Mouse (Mus musculus) forebrain, embryonic 12.5 days (tissue): ENCODE results near the gene Hsd17b3. TPM values are rescaled to one million over a fixed set of nuclear protein-coding genes. Genes with fewer than 3 reads are reported as not detected.
A peak's percentile ranks its signal among the peaks of the same experiment; 100 is the strongest.
"Not testable (repeated sequence)": the region's sequence is repeated elsewhere in the genome, so short reads cannot be mapped to it uniquely, and the experiment has no call there.

Experiments
- ATAC-seq: fragments of 200-750 bp; cut with Nextera tagmentation; 2 replicates; pipeline ENCODE4 v1.8.0; 2017; ENCODE audit warnings: moderate TSS enrichment; ENCODE audit not compliant: low FRiP score
- H3K27ac ChIP-seq: fragments of 300-500 bp; sonication (generic); 2 replicates; pipeline ENCODE4 v1.5.1; 2016; ENCODE audit warnings: mild to moderate bottlenecking
- H3K27me3 ChIP-seq: fragments of 300-500 bp; sonication (generic); 2 replicates; pipeline ENCODE4 v1.6.1; 2016; ENCODE audit warnings: mild to moderate bottlenecking
- H3K36me3 ChIP-seq: fragments of 300-500 bp; sonication (generic); replicated peaks from 2 replicates; pipeline ENCODE4 v1.6.1; 2016; ENCODE audit warnings: mild to moderate bottlenecking
- H3K4me1 ChIP-seq: fragments of 300-500 bp; sonication (generic); 2 replicates; pipeline ENCODE4 v1.6.1; 2016
- H3K4me2 ChIP-seq: fragments of 300-500 bp; sonication (generic); 2 replicates; pipeline ENCODE4 v1.6.1; 2016; ENCODE audit warnings: mild to moderate bottlenecking, moderate library complexity
- H3K4me3 ChIP-seq: fragments of 300-500 bp; sonication (generic); replicated peaks from 2 replicates; pipeline ENCODE4 v1.5.1; 2016; ENCODE audit warnings: mild to moderate bottlenecking
- H3K9ac ChIP-seq: fragments of 300-500 bp; sonication (generic); 2 replicates; pipeline ENCODE4 v1.6.1; 2016; ENCODE audit warnings: mild to moderate bottlenecking
- H3K9me3 ChIP-seq: fragments of 300-500 bp; sonication (generic); 2 replicates; pipeline ENCODE4 v1.6.1; 2016
- WGBS: fragments of 180-500 bp; shearing (Covaris S2); methylation state at CpG from one replicate; pipeline ENCODE4 v1.1.7; 2016; 5-methylcytosine and 5-hydroxymethylcytosine counted together
- polyA plus RNA-seq: library from polyadenylated mRNA; unstranded; fragments of >200 nt; fragmentation: Nextera tagmentation; extraction: Ambion mirVana; gene quantifications from 2 replicates; pipeline ENCODE4 v1.2.1, GENCODE M21; 2016

Gene Hsd17b3
- polyA plus RNA-seq, 1 experiment from 2014 or later, result not detected

DNA sequence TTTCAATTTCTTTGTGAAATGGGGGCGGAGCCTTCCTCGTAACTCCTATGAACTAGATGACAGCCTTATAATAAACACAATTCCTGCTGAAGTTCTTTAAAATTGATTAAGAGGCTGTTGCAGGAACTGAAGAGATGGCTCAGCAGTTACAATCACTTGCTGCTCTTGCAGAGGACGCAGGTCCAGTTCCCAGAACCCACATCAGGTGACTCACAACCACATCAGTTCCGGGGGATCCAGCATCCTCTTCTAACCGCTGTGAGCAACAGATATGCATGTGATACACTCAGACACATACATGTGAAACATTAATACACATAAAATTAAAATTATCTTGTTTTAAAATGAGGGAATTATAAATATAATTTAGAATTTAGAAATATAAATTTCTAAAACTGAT, 11.4 kb downstream of the Hsd17b3 start:
- Histone ChIP-seq H3K4me2 (no peak overlapping the region), H3K27me3 (0 out of 2 replicates have a peak, but pooled peaks cover 3% of the 10 kb centered on the region), H3K4me1 (peaks cover 23% of the 10 kb centered on the region), H3K27ac (no peak overlapping the region), H3K9ac (no peak overlapping the region), H3K4me3 (no peak overlapping the region), H3K36me3 (no peaks in the 10 kb centered on the region), H3K9me3 (no peaks in the 10 kb centered on the region)
- no peak for ATAC-seq
- WGBS, result 85% methylated on average over 5 of the region's 5 CpGs

DNA sequence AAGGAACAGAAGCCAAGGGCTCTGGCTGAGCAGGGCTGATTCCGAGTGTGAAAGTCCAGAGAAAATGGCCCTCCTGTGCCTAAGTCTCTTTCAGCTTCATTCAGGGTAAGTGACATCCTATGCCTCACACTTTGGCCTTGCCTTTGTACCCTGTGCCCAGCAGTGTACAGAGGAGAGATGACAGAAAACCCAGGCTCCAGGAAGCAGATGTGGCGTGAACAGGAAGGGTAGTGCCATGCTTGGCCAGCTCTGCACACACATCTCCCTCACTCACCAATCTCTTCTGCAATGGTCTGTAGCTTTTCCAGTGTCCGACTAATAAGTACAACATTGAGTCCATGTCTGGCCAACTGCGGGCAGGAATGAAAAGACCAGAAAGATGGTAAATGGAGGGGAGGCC, 13.0 kb downstream of the Hsd17b3 start:
- Histone ChIP-seq H3K9me3 (no peaks in the 10 kb centered on the region), H3K4me3 (no peak overlapping the region), H3K36me3 (no peaks in the 10 kb centered on the region), H3K9ac (no peak overlapping the region), H3K4me1 (peaks cover 8% of the 10 kb centered on the region), H3K27ac (no peak overlapping the region), H3K27me3 (0 out of 2 replicates have a peak, but pooled peaks cover 3% of the 10 kb centered on the region), H3K4me2 (no peak overlapping the region)
- no peak for ATAC-seq
- WGBS, result 84% methylated on average over 4 of the region's 4 CpGs

DNA sequence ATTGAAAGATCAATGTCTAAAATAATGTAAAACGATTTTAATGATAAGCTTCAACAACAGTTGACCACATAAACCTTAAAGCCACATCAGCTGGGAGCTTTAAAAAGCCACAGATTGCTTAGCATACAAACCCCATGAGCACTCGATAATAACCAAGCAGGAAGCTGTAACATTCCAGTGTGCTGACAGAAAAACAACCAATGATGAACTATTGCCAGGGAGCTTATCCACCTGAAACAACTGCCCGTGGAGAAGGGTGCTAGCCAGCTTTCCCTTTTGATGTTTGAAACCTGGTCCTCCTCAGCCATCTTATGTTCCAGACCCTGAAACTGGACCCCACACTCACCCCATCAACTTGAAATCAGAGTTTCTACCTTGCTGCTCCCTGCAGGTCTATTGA, 22.4 kb downstream of the Hsd17b3 start:
- Histone ChIP-seq H3K4me2 (no peak overlapping the region), H3K27ac (no peak overlapping the region), H3K9ac (no peak overlapping the region), H3K4me3 (no peak overlapping the region), H3K36me3 (no peaks in the 10 kb centered on the region), H3K27me3 (no peaks in the 10 kb centered on the region), H3K9me3 (no peaks in the 10 kb centered on the region), H3K4me1 (no peaks in the 10 kb centered on the region)
- WGBS, result 67% methylated on average over 3 of the region's 3 CpGs
- ATAC-seq, result no peak

DNA sequence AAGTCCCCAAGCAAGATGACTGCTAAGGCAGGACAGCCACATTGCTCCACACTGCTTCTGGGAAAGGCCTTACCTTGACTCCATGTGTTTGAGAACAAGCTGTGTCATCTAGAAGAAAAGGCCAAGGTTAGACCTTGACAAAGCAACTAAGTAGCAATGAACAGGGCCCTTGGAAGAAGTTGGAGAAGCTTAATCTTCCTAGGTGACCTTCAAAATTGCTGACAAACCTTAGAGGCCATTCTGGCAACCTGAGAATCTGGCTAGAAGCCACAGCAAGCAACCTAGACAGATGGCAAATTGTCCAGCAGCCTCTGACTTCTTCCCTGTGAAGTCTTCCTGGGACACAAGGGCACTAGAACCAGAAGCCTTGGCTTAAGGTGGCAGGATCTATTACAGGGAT, 24.8 kb downstream of the Hsd17b3 start:
- H3K36me3 ChIP-seq, result no peaks in the 10 kb centered on the region
- H3K9ac ChIP-seq, result no peak overlapping the region
- ATAC-seq, result no peak
- H3K27ac ChIP-seq, result no peak overlapping the region
- no peaks in the 10 kb centered on the region for H3K27me3 ChIP-seq
- H3K4me1 ChIP-seq, result no peaks in the 10 kb centered on the region
- no peak overlapping the region for H3K4me2 ChIP-seq
- no peak overlapping the region for H3K4me3 ChIP-seq
- H3K9me3 ChIP-seq, result no peaks in the 10 kb centered on the region

DNA sequence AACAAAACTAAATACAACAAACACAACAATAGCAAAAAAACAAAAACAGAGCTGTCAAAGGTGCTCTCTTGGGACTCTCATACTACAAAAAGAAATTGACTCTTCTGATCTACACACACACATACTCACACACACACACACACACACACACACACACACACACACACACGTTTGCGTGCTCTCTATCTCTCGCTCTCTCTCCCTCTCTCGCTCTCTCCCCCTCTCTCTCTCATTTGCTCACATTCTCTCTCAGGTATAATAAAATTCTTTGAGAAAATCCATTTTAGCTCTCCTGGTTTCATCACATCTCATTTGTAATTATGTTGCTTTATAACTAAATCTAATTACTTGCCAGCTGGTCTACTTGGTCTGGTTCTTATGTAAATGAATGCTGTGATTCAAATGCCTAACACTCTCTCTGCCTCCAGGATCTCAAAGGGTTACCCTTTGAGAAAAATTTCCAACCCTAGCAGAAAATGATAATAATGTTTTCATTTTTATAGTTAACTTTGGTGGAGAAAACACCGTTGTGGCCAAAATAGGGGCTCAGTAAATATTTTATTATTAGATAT, 28.0 kb downstream of the Hsd17b3 start:
- Histone ChIP-seq H3K36me3 (no peaks in the 10 kb centered on the region), H3K4me3 (no peak overlapping the region), H3K27ac (no peak overlapping the region), H3K27me3 (no peaks in the 10 kb centered on the region), H3K9me3 (no peaks in the 10 kb centered on the region), H3K4me1 (no peaks in the 10 kb centered on the region), H3K4me2 (no peak overlapping the region), H3K9ac (no peak overlapping the region)
- WGBS, result 88% methylated on average over 5 of the region's 5 CpGs
- ATAC-seq, result no peak

DNA sequence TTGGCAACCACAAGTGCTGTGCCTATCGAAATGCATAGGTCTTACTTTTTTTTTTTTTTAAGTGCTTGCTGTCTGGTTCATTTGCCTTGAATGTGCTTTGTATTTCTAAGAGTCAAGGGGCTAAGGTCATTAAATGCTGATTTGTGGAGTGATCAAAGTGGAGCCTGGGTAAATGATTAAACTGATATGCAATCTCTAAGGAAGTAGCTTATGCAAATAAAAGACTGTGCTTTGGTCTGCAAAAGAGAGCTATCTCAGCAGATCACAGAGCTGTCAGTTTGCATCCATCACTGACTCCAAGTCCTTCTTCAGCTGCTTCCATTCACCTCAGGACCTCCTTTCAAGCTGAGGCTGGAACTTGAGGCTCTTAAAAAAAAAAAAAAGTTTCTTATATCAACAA, 35.1 kb downstream of the Hsd17b3 start:
- H3K36me3 ChIP-seq, result no peaks in the 10 kb centered on the region
- no peaks in the 10 kb centered on the region for H3K9me3 ChIP-seq
- H3K9ac ChIP-seq, result no peak overlapping the region
- no peak overlapping the region for H3K27ac ChIP-seq
- H3K27me3 ChIP-seq, result no peaks in the 10 kb centered on the region
- no peak for ATAC-seq
- no peaks in the 10 kb centered on the region for H3K4me1 ChIP-seq
- no peak overlapping the region for H3K4me3 ChIP-seq
- no peak overlapping the region for H3K4me2 ChIP-seq
- WGBS, result 56% methylated on average over 1 of the region's 1 CpGs

DNA sequence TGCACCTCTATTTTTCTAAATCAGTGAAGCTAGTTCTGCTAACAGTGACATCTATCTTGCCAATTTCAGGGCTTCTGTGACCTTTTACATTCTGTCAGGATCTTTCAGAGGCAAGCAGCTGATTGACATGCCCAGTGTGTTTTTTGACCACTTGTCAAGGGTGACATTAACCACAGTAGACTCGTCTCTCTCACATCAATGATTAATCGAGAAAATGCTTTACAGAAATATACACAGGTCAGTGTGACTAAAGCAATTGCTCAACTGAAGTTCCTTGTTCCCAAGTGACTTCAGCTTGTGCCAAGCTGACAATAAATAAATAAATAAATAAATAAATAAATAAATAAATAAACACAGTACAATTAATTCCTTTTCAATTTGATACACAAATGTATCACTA, 36.7 kb downstream of the Hsd17b3 start:
- not testable (repeated sequence) for H3K27me3 ChIP-seq, H3K4me2 ChIP-seq, H3K36me3 ChIP-seq, H3K27ac ChIP-seq, H3K4me1 ChIP-seq, H3K9ac ChIP-seq, H3K4me3 ChIP-seq, ATAC-seq, H3K9me3 ChIP-seq
- WGBS, result 93% methylated on average over 2 of the region's 2 CpGs

DNA sequence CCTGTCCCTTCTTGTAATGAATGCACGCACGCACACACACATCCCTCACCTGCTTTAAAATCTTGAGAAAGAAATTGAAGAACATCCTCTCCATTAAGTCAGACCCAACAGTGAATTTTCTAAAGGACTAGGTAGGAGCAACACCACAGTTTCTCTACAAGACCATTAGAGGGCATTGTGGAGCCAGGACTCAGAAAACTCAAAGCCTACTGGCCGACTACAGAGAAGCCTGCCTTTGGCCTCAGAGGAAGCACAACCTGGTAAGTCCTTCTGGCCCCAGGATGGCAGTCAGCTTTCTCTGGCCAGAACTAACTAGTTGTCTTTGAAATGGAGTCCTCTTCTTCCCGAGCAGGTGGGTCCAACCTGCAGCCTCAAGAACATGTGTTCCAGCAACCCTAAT, 38.1 kb downstream of the Hsd17b3 start:
- 63% methylated on average over 4 of the region's 4 CpGs for WGBS
- no peak for ATAC-seq
- Histone ChIP-seq H3K27ac (no peak overlapping the region), H3K36me3 (no peaks in the 10 kb centered on the region), H3K4me2 (no peak overlapping the region), H3K9ac (no peak overlapping the region), H3K4me1 (no peaks in the 10 kb centered on the region), H3K27me3 (no peaks in the 10 kb centered on the region), H3K4me3 (no peak overlapping the region), H3K9me3 (no peaks in the 10 kb centered on the region)

DNA sequence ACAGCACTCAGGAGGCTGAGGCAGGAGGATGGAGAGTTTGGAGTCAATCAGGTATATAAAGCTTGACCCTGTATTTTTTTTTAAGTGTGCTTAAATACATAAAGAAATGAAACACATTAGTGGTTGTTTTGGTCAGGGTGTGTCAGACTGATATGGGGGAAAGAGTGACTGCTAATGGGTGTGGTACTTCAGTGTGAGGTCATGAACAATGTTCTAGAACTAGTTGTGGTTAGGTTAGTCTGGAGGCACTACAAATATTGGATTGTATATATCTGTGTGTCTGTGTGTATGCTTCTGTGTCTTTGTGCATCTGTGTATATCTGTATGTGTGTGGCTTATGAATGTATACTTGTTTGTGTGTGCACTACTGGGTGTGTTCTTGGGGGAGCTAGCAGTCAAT, 39.5 kb downstream of the Hsd17b3 start:
- Histone ChIP-seq H3K9ac (no peak overlapping the region), H3K36me3 (no peaks in the 10 kb centered on the region), H3K4me1 (no peaks in the 10 kb centered on the region), H3K4me2 (no peak overlapping the region), H3K27me3 (no peaks in the 10 kb centered on the region), H3K27ac (no peak overlapping the region), H3K4me3 (no peak overlapping the region), H3K9me3 (no peaks in the 10 kb centered on the region)
- ATAC-seq, result no peak

DNA sequence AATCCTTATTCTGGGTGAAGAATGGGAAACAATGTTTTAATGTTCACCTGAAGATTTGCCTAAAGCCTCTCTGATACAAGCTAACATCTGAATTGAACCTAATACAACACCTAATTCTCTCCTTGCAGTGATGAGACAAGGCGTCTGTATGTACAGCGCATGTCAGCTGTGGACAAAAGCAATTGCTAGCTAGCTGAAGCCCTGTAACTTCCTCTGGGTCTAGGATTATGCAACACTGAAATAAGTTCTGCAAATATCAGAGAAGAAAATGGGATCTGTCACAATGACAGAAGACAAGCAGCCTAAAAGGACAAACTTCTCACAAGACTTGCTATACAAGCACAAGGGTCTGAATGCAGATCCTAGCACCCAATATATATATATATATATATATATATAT, 40.6 kb downstream of the Hsd17b3 start:
- no peak for ATAC-seq
- no peak overlapping the region for H3K4me2 ChIP-seq
- no peaks in the 10 kb centered on the region for H3K27me3 ChIP-seq
- no peaks in the 10 kb centered on the region for H3K4me1 ChIP-seq
- H3K36me3 ChIP-seq, result no peaks in the 10 kb centered on the region
- no peaks in the 10 kb centered on the region for H3K9me3 ChIP-seq
- H3K9ac ChIP-seq, result no peak overlapping the region
- no peak overlapping the region for H3K4me3 ChIP-seq
- WGBS, result 90% methylated on average over 2 of the region's 2 CpGs
- no peak overlapping the region for H3K27ac ChIP-seq

DNA sequence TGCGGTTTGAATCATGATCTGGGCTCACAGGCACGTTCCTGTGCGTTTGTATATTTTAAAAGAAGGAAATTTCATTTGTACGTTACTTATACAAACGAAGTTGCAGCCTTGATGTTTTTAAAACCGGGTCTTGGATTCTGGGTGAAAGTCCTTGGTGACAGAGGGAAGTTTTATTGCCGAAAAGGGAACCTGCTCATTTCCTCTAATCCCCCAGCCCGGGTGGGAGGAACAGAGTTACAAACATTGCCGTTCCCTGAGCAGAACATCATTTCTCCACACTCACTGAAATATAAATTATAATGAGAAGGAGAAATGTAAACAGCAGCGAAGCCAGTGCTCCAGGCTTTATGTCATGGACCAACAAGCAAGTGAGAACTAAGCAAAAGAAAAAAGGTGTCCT, 49.1 kb downstream of the Hsd17b3 start:
- Histone ChIP-seq H3K4me3 (no peak overlapping the region), H3K9me3 (no peaks in the 10 kb centered on the region), H3K27ac (no peak overlapping the region), H3K4me2 (no peak overlapping the region), H3K9ac (no peak overlapping the region), H3K27me3 (peaks cover 21% of the 10 kb centered on the region), H3K36me3 (no peaks in the 10 kb centered on the region), H3K4me1 (peaks cover 6% of the 10 kb centered on the region; the same call in 1 of the 2 replicates)
- 85% methylated on average over 10 of the region's 10 CpGs for WGBS
- no peak for ATAC-seq

DNA sequence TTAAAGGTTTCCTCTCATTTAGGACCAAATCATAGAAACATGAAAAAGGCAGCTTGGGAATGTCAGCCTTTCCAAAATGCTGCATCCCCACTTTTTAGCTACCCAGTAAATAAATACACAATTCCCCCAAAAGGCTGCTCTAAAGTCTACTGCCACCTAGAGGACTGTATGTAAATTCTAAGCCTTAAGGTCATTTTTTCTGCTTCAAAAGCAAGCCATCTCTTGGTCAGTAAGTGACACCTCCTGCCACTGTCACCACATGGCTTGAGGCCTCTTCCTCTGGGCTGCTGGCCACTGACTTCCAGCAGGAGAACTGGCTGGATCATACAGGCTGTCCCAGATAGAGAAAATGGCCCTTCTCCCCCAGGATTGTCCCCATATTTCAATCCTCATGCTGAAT, 50.9 kb downstream of the Hsd17b3 start:
- Histone ChIP-seq H3K36me3 (no peaks in the 10 kb centered on the region), H3K27ac (no peak overlapping the region), H3K4me2 (no peak overlapping the region), H3K27me3 (peaks cover 34% of the 10 kb centered on the region), H3K4me1 (peaks cover 6% of the 10 kb centered on the region; the same call in 1 of the 2 replicates), H3K9me3 (no peaks in the 10 kb centered on the region), H3K4me3 (no peak overlapping the region), H3K9ac (no peak overlapping the region)
- no peak for ATAC-seq

DNA sequence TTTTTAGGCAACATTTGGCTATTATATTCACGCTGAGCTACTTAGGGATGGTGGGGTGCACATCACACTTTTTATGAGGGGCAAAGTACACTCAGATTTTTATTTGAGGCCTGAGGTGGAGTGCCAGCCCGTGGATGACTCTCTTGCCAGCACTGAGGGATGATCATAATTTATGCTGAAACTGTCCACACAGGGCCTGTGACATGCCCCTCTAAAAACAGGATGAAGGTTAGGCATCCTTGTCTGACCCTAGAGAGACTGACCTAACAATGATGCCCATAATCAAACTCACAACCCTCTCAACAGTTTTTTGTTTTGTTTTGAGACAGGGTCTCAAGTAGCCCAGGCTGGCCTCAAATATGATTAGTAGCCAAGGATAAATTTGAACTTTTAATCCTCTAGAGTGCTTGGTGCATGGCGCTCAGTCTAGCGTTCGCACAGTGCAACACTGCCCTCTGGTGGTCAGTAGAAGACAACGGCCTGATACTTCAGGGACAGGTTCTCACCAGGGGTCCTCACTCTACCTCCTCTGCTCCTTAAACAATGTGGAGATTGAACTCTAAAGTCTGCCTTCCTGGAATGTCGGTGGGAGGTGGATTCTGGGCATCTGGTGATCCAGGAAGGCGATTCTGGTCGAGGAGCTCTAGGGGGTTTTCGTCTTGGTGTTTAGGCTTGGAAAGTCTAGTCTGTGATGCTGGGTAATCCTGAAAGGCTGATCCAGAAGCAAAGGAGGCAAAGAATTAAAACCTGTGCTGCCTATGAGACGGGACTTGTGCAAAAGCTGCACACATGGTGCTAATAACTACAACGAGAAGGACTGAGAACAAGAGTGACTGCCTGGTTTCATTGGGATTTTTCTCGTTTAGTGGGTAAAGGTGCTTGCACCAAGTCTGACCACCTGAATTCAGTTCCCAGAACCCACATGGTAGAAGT, 52.7 kb downstream of the Hsd17b3 start:
- H3K9me3 ChIP-seq, result no peaks in the 10 kb centered on the region
- peaks cover 34% of the 10 kb centered on the region for H3K27me3 ChIP-seq
- no peaks in the 10 kb centered on the region for H3K36me3 ChIP-seq
- no peak overlapping the region for H3K9ac ChIP-seq
- H3K27ac ChIP-seq, result no peak overlapping the region
- no peak overlapping the region for H3K4me3 ChIP-seq
- no peak overlapping the region for H3K4me2 ChIP-seq
- peaks cover 6% of the 10 kb centered on the region; the same call in 1 of the 2 replicates for H3K4me1 ChIP-seq
- peak; percentile 86 for ATAC-seq
- WGBS, result 23% methylated on average over 13 of the region's 13 CpGs
